Mouse (Mus musculus): Measurements from ENCODE around the gene Mrpl34.

The Mrpl34 gene

DNA sequence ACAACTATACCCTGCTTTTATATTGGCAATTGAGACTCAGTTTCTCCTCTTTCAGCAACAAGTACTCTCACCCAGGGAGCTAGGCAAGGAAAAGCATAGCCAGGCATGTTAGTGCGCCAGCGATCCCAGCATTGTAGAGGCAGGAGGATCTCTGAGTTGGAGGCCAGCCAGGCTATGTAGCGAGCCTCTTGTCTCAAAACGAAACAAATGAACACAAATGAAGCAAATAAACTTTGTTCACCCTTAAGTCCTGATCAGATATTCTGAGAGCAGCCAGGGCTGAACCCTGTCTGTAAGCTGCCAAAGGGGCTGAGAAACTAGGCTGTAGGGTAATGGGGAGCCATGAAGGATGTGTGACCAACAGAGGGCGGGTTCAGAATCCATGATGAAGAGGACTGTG is 31.1 kb downstream of the Mrpl34 start:
- no peak for DNase-seq (ENCODE audit: low read depth, low spot score)

DNA sequence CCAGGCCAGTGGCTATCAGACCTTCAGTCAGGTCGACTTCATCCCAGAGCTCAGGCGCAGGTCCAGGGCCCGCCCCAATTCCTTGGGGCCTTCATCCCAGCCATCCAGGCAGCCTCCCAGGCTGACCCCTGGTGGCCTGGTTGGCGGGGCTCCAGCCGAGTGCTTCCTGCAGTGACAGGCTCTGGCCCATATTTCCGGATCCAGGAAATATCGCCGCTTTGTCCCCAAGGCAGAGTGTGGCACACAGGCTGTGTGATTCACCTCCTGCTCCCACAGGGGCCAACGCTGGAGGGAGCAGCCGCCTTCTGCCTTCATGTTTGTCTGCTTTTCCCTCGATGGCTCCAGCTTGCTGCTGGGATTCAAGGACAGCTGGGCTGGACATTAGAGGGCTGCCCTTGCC is 31.7 kb downstream of the Mrpl34 start:
- DNase-seq (ENCODE audit: low read depth, low spot score) = peak; percentile 70

DNA sequence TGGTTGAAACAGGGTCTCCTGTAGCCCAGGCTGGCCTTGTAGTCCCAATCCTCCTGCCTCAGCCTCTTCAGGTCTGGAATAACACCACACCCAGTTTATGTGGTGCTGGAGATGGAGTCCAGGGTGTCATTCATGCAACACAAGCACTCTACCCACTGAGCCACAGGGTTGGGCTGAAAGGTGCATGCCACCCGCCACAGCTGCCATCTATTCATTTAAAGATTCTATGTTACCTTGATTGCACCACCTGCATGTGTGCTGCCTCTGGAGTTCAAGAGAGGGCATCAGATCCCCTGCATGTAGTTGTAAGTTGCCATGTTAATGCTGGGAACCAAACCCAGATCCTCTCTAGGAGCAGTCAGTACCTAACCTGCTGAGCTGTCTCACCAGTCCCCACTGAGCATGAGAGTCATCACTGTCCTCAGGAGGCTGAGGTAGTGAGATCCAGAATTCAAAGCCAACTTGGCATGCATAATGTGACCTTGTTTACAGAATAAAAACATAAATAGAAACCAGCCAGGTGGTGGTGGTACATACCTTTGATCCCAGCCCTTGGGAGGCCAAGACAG is 32.4 kb downstream of the Mrpl34 start:
- peak; percentile 74 for DNase-seq (ENCODE audit: low read depth, low spot score)

DNA sequence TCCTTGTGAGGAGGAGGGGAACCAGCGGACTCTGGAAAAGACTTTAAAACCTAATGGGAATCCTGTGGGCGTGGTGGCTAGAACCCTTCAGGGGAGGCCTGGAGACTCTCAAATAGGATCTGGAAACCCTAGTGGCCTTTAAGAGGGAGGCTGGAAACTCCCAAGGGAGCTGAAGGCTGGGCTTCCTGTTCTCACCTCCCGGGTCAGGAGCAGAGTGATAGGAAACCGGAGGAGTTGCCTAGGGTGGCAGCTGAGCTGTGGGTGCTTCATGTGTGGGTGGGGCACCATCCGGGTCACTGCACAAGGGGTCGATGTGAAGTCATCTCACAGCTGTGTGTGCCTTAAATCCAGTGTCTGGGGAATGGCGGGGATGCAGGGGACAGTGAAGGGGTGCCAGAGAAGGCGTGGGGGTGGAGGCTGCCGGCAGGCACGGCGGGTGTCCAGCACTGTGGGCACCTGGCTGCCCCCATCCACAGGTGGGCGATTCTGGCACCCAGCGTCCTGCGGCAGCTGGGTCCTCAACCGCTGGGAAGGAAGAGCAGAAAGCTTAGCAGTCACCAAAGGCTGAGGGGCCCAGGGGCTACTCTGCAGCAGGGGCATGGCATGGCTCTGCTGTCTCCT is 33.2 kb downstream of the Mrpl34 start:
- no peak for DNase-seq (ENCODE audit: low read depth, low spot score)

DNA sequence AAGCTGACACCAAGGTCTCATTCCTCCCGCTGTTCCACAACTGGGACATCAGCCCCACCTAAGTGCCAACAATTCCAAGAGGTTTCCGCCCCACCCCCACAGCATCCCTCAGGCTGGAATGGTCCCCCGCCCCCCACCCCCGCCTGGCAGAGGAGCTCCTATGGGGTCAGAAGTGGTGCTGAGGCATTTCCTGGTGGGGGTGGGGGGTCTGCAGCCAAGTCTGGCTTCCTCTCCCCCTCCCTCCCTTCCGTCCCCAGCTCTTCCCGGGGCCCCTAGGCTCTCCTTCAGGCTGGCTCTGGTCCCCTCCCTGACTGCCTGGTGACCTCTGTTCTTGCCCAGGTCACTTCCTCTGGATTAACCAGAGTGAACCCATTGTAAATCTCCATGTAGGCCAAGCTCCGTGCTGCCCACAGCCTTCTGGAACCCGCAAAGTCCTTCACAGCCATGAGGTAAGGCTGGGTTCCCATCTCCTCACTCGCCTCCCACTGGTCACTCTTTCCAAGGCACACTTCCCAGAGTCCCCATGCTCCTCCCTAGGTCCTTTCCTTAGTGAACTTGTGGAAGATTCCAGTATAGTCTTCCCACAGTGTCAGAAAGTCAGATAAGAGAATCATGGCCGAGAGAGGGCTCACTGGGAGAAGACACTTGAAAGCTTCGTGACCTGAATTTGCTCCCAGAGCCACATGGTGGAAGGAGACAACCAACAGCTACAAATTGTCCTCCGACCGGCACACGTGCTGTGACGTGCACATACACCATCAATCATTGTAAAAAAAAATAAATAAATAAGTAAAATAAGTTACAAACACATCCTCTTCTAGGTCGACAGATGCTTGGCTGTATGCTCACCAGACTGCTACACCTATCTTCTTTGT is 34.3 kb downstream of the Mrpl34 start:
- DNase-seq (ENCODE audit: low read depth, low spot score) = no peak

DNA sequence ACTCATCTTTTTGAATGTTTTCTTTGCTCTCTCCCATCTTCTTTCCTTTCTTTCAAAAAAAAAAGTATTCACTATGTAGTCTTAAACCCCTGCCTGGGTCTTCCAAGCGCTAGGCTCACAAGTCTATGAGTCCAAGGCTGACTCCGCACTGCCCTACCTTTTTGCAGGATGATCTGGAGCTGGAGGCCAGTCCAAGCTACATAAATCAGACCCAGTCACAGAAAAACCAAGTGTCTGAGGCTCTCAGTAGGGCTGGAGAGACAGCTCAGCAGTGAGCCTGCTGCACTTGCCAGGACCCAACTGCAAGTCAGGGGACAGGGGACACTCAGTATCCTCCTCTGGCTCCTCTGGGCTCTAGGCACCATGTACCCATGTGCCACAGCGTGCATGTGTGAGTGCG is 39.6 kb downstream of the Mrpl34 start:
- DNase-seq (ENCODE audit: low read depth, low spot score) = no peak

DNA sequence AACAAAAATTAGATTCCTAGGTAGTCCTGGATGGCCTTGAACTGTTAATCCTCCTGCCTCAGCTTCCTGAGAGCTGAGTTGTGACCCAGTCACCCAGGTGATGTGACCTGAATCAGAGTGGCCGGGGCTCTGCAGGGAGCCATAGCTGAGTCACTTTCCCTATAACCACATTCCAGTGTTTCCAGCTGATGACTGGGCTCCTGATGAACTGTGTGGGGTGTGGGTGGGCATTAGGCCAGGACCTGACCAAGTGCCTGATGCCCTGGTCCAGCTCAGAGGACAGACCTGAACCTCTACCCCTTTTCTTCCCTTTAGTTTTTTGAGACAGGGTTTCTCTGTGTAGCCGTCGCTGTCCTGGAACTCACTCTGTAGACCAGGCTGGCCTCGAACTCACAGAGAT is 40.6 kb downstream of the Mrpl34 start:
- DNase-seq (ENCODE audit: low read depth, low spot score) = no peak

DNA sequence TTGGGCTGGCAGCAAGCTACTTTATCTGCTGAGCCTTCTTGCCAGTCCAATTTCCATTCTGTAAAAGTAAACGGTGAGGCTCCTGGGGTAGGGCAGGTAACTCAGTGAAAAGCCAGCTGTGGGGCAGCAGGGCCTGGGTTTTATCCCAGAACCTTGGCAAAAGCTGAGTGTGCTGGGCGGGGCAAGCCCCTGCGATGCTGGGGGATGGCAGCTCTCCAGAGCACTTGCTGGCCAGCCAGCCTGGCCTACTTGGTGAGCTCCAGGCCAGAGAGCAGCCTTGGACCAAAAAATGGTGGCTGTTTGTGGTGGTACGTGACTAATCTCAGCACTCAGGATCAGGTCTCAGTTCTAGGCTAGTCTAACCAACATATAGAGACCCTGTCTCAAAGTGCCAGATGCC is 41.2 kb downstream of the Mrpl34 start:
- peak; percentile 69 for DNase-seq (ENCODE audit: low read depth, low spot score)

DNA sequence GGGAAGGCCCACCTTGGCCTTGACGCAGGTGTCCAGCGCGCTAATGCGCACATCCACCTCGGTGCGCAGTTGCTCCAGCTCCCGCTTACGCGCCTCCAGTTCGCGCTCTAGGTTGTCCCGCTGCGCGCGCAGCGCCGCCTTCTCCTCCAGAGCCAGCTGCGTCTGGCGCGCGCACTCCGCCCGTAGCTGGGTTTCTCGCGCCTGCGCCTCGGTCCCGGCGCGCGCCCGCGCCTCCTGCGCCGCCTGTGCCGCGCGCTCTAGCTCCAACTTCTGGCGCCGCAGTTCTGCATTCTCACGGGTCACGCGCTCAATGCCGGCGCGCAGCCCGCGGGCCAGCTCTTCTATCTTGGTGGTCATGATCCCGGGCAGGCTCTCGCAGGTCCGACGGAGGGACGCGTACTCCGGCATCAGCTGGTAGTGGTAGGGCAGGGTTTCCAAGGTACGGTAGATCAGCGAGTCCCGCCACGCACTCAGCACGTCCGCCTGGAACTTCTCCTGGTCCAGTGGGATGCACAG is 42.9 kb downstream of the Mrpl34 start:
- DNase-seq (ENCODE audit: low read depth, low spot score) = peak; percentile 96

DNA sequence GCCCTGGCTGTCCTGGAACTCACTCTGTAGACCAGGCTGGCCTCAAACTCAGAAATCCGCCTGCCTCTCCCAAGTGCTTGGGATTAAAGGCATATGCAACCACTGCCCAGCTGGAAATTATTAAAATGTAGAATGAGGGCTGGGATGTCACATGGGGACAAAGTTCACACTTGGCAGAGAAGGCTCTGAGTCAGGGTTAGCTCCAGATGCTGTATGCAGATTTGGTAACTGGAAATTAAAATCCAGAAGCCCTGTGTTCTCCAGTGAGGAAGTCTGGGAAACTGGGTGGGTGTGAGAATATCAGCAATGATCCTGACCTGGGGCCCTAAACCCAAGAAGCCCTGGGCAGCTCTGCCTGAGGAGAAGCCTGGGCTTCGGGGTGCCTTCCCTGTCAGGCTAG is 44.6 kb downstream of the Mrpl34 start:
- no peak for DNase-seq (ENCODE audit: low read depth, low spot score)

DNA sequence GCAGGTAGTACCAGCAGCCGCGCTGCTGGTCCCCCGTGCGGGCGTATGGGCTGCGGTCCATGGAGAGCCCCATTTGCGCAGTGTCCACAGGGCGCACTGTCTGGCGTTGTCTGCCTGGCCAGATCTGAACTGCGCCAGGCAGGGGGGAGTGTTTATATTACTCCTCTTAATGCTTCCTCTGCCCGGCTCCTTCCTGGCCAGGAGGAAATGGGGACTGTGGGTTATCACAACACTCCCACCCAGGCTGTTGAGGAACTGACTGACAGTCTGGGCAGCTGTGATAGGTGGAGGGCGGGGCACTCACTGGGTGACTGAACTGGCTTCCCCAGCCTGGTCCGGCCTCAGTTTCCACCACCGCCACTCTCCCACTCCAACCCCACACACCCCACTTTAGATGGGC is 46.9 kb downstream of the Mrpl34 start, which contains the start of gene Plvap:
Plvap (minus strand) TSS at position 109 of the 400 bp plus-strand sequence.
- DNase-seq (ENCODE audit: low read depth, low spot score) = no peak

DNA sequence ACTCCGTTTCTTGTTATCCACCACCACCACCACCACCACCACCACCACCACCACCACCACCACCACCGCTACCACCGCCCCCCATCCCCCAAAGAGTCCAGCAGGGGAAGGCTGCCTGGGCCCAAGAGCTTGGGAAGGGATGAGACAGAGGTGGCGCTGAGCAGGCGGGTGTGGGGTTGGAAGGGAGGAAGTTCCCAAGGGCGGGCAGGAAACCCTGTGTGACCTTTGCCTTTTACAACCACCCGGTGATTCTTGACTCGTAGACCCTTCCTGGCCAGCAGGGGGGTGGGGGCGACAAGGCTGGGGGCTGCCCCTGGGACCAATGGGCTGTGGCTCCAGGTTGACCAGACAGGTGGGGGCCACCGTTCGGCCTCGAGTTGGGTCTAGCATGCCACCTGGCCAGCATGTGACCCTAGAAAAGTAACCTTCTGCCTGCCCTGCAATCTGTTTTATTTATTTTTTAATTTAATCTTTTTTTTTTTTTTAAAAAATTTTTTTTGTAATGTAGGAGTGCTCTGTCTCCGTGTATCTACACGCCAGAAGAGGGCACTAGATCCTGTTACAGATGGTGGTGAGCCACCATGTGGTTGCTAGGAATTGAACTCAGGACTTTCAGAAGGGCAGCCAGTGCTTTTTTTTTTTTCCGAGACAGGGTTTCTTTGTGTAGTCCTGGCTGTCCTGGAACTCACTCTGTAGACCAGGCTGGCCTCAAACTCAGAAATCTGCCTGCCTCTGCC is 48.4 kb downstream of the Mrpl34 start:
- no peak for DNase-seq (ENCODE audit: low read depth, low spot score)

DNA sequence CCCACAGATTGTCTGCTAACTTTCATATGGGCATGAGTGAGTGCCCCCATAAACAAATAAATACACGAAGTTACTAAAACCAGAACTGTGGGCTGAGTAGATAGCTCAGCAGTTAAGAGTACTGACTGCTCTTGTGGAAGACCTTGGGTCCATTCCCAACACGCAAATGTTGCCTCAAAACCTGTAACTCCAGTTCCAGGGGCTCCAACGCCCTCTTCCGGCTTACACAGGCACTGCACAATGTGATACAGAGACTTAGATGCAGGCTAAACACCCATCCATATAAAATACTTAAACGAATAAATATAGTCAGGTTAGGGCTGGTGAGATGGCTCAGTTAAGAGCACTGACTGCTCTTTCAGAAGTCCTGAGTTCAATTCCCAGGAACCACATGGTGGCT is 50.3 kb downstream of the Mrpl34 start:
- DNase-seq (ENCODE audit: low read depth, low spot score) = no peak
